Mouse (Mus musculus) brain, embryonic 18.5 days (tissue): ENCODE results near the gene Rnaset2b.
A peak's percentile ranks its signal among the peaks of the same experiment; 100 is the strongest.
"Not testable (repeated sequence)": the region's sequence is repeated elsewhere in the genome, so short reads cannot be mapped to it uniquely, and the experiment has no call there.

ENCODE experiments used
- DNase-seq: peaks from one replicate; pipeline ENCODE4 v3.0.0-alpha.2; 2012; ENCODE audit warnings: low read depth, low spot score

Rnaset2b gene

DNA sequence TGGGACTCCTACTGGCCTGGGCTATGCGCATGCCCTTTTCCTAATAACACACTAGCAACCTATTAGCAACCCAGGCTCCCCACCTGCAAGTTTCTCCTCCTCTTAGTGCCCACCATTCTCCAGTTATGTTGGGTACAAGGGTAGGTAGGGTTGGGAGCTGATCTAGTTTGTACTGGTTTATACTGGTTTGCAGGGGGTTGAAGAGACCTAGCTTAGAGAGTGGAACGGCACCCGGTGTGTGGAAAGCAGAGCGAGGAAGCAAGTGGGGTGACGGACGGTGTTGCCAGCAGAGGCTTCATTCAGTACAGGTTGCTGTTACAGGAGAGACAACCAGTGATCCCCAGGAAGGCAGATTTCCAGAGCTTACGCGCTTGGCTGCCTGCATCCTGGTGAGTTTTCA lies at the start of gene Rnaset2b:
TSS of gene Rnaset2b (plus strand) at position 301 of the 400 bp plus-strand sequence.
- not testable (repeated sequence) for DNase-seq

GRCm38 (mm10) chr17:6931625-6932024 lies 38.8 kb upstream of the Rnaset2b start:
- DNase-seq = not testable (repeated sequence)

DNA sequence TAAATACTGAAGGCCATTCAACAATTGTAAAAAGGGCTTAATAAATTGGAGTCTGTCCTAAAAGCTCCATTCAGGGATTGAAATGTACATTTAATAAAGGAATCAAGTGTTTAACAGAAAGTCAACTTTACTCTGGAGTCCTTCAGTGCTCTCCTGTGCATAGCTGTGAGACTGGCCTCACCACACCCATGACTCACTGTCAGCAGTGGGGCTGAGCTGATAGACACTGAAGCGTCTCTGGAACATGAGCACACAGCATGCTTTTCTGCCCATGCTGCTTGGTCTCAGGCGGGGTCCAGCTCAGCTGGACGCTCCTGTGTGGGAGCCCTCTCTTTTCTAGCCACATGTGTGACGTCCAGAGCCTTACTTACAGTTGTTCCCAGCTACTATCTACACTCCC lies 27.9 kb upstream of the Rnaset2b start:
- not testable (repeated sequence) for DNase-seq

DNA sequence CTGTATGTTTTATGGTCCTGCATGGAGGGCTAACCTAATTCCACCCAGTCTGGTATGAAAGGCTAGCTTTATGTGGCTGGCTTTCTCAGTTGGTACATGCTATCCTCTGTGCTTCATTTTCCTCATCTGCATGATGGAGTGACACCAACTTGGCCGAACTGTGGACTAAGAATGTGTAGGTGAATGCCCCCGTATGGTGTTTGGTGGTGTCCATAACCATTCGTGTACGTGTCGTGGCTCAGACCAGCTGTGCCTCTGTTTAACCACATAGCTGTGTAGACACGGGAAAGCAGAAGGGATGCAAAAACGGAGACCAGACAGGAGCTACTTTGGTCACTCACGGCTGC lies 22.8 kb upstream of the Rnaset2b start:
- DNase-seq = not testable (repeated sequence)

GRCm38 (mm10) chr17:6947984-6948768 lies 22.3 kb upstream of the Rnaset2b start, which contains the start of gene Rsph3b:
TSS of gene Rsph3b (minus strand) at chr17:6948682.
- peak; percentile 51 for DNase-seq

DNA sequence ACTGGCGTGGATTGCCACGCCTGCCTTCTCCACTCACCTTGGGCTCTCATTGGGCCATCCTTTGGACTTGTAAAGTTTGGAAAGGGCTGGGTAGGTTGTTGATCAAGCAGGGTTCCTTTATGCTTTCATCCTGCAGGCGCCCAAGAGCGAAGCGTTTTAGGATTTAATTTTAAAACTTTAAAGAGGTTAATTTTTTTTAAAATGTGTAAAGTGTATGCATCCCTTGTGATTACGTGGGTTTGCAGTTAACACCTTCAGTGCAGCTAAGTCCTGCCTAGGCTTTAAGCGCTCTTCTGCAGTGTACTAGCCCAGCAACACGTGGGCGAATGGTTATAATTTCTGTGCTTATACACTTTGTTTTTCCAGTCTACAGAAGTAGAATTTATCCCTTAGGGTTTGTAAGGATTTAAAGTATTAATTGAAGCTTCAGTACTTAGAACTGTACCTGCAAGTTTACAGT lies 21.6 kb upstream of the Rnaset2b start:
- DNase-seq = not testable (repeated sequence)

DNA sequence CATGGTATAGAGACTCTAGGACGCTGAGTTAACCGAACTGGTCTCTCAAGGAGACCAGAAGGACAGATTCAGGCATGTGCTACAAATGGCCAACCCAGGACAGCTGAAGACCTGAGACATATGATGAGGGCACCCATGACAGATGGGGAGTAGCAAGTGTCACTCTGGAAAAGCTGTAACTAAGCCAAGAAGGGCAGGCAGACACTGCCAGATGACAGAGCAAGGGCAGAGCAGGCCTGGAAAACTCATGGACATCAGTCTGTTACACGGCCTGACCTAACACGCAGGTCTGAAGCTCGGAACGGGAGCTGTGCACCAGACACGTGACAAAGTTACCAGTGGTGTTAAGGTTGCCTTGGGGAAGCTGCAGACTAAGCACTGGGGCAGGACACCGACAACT lies 11.6 kb upstream of the Rnaset2b start:
- not testable (repeated sequence) for DNase-seq

DNA sequence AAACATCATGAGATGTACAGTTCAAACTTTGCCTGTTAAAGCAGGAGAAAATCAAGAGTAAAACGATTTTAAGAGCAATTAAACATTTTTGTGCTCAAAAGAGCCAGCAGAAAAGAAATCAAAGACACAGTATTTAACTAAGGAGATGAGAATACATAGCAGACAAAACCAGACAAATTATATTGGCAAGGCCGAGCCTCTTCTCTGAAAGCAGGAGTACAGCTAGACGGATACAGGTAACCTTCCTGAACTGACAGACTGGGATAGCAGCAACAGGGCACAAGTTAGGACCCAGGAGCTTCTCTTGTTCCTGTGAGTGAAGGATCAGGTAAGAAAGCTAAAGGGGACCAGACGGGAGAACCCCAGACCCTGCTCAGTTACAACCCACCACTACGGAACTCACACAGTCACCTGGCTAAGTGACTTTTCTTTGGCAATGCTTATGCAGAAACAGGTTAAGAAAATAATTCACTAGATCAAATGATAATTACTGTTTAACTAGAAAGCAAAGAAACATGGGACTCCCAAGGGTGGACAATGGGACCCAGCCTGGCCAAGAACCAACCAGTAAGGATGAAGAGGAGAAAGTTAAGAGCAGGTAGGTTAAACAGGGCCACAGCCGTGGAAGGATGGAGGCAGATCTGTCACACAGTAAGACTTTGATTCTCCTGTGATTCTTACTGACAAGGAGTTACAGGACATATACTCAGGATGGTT lies 10.7 kb upstream of the Rnaset2b start:
- not testable (repeated sequence) for DNase-seq

GRCm38 (mm10) chr17:6960349-6960748 lies 10.1 kb upstream of the Rnaset2b start:
- DNase-seq = not testable (repeated sequence)

DNA sequence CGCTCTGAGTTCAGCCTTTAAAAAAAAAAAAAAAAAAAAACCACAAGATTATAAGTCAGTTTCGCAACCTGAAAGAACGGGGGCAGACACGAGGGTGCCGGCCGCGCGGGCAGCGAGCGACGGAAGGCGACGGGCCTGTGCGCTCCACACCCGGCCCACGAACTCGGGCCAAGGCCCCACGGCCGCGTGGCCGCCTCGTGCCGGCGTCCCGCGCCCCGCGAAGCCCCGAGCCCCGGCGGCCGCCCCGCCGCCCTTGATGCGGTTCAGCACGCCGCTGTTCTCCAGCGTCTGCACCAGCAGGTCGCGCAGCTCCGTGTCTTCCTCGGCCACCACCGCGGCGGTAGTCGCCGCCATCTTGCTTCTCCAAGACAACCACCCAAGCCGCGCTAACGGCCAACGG lies 9.7 kb upstream of the Rnaset2b start, which contains the start of gene Tagap1:
TSS of gene Tagap1 (minus strand) at position 381 of the 400 bp plus-strand sequence.
- not testable (repeated sequence) for DNase-seq

DNA sequence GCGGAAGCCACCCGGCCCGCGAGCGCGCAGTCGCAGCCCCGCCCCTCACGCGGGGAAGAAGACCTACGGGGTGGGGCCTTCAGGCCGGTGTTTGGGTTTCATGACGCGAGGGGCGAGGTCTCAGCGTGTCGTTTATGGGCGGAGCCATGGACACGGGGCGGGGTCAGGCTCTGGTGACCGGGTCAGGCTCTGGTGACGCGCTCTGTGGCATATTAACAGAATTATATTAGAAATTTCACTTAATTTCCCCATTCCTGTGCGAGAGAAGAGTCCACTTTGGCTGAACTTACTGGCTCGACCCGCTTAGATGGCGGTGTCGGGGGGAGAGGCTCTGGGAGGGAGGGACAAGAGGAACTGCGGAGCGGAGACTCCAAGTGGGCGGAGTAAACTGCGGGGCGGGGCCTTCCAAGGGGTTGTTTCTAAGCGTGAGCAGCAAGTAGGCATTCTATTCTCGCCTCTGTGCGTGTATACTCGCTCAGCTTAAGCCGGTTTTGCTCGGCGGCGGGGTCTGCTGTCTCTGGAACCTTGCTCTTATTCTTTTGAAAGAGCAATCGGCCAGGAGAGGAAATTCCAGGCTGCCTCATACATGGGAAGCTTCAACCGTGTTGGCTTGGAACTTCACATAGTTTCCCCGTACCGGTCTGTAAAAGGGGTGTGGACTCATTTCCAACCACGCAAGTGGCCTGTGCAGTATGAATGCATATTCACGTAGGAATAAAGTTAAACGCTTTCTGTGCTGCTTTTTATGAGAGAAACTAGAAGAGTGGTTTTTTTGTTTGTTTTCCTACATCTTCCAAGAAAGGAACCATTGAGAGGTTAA lies 9.0 kb upstream of the Rnaset2b start:
- not testable (repeated sequence) for DNase-seq

DNA sequence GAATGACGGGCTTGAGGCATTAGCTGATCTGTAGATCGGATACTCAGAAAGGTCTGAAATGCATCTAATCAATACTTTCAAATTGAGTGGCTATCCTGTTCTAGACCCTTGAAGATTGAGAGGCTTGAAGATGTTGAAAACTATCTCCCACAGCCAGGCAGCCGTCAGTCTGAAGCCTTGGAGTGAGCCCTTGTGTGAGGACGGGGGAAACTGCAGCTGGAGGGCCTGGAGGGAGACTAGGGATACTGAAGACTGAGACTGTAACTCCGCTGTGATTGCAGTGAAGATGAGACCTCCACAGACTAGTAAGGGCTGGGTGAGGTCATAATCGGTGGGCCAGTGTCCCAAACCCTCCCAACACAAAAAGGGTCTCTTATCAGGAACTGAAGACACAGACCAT lies 8.1 kb upstream of the Rnaset2b start:
- not testable (repeated sequence) for DNase-seq

DNA sequence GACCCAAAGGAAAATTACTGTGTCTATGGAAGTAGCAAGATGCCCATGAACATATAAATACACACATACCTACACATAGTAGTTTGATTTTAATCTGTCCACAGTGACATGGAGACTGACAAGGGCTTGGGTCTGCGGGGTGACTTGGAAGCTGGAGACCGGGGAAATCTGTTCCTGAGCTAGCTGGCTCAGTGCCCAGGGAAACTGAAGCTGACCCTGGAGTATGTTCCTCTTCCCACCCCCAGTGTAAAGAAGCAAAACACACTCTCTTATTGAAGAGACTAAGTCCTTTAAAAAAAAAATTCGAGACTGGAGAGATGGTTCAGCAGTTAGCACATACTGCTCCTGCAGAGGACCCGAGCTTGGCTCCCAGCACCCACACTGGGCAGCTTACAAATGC lies 7.5 kb upstream of the Rnaset2b start:
- DNase-seq = not testable (repeated sequence)

GRCm38 (mm10) chr17:6965364-6965763 lies 5.1 kb upstream of the Rnaset2b start:
- DNase-seq = not testable (repeated sequence)

GRCm38 (mm10) chr17:6967673-6968072 lies 2.8 kb upstream of the Rnaset2b start:
- not testable (repeated sequence) for DNase-seq

DNA sequence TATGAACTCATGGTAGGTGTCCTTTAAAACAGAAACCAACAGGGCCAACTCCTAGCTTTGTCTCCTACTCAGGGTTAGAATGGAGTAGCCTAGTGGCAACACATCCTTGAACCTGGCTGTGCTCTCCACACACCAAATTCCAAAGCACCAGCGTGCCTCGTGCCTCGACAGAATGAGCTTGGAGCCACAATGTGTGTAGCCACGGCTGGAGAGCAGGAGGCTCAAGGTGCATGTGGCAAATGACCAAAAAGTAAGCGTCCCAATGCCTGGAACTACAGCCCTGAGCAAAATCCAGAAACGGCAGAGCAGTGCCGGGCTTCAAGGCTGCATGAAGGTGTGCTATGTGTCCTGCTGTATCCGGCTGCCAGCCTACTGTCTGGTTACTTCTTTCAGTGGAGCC lies 804 bp downstream of the Rnaset2b start:
- DNase-seq = not testable (repeated sequence)

DNA sequence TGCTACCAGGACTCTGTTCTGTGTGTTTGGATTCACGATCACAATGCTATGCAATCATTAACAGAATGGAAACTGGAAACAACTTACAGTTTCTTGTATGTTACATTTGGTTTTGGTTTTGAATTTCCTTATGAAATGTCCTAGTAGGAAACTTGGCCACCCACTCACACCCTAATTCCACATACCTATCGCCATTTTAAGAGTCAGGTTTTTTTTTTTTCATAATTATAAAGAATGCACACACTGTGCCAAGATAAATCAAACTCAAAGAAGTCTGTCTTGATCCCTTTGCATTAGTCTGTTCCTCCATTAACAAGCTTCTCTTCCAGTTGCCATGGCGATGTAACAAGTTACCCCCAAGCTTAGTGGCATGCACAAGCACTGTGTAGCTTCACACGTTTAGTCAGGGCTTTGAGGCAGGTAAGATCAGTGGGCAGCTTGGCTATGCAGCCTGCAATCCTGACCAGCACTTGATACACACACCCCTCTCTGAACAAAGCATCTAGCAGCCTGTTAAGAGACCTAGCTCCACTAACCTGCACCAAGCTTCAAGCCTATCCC lies 2.5 kb downstream of the Rnaset2b start:
- DNase-seq = not testable (repeated sequence)

DNA sequence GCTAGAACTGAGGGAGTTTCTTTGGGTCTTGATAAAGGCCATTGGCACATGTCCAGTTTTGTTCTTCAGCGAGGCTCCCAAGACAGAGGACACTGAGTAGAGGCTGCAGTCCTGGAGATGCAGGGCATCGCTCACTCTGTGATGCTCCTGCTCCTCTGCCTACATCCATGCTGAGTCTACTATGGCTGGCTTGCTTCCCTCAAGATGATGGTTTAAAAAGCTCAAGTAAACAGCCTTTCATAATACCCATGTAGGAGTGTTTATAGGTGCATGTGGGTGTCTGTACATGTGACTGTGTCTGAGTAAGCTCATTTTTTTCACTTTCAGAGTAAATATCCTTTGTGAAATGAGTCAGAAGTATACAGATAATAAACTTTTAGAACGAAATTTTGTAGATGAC lies 4.6 kb downstream of the Rnaset2b start:
- DNase-seq = not testable (repeated sequence)

GRCm38 (mm10) chr17:6978287-6979248 lies 8.1 kb downstream of the Rnaset2b start, which contains the start of gene Gm49721:
TSS of gene Gm49721 (plus strand) at chr17:6978904.
- not testable (repeated sequence) for DNase-seq

DNA sequence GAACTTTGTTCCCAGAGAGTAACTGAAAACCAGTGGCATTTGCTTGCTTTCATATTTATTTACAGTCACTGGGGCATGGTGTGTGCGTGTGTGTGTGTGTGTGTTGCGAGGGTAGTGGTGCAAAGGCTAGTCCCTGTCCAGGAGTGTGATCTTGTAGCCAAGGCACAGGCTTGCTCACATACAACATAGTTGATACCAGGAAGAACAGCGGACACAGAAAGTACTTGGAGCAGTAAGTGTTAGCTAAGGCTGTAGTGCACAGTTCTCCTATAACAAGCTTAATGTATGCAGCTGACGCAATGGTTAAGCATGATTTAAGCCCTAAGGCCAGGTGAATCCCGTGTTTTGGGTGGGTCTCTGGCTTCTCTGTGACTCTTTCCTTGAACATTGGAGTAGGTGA lies 8.9 kb downstream of the Rnaset2b start:
- DNase-seq = not testable (repeated sequence)
